In the genomic region with DNA sequence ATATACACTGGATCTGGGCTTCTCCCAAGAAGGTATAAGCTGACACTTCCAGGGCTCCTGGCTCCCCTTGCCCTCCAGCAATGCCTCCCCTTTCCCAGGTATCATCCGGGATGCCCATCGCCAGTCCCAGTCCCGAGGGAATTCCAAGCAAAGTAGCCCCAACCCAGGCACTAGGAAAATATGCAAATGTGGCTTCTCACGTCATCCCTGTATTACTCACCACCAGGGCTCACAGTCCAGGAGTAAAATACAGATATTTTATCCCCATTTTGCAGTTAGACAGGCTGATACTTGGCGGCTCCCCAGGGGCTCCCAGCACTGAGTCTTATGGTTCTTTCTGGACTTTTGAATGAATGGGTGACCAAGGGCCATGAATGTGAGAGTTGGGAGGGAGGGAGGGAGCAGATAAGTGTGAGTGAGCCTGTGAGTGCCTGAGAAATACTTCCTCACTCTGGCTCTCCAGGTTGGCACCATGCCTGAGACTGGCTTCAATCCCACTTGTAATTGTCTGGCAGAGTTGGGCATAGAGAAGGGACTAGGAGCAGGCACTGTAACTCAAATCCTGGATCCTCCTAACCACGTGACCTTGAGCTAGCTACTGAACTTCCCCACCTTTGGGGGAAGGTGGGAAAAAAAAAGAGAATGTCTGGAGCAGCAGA, we compare ENCODE assay signal across 11 mouse cellular contexts. TPM values are rescaled to one million over a fixed set of nuclear protein-coding genes. Genes with fewer than 3 reads are reported as not detected.
DNase-seq lines count a peak whose midpoint lies in the region; ATAC-seq and TF ChIP-seq lines count a peak whose summit lies in the region.
"Had no signal": no experiment of that assay in that cellular context is flagged by ENCODE, and none has a peak within 500 bp of the region (broad histone marks: within the 10 kb centered on the region; RNA-seq: fewer than 3 reads in every experiment).

No protein-coding gene starts in this region.

- no peak for ATAC-seq in forebrain, postnatal 0 days
- ATAC-seq in forebrain, embryonic 11.5 days (replicated peaks; ENCODE audit: low FRiP score): no peak
- ATAC-seq in midbrain, postnatal 0 days (ENCODE audit: low FRiP score): no peak
- no peak for ATAC-seq in erythroid progenitor cell, adult 5-6 weeks (replicated peaks; ENCODE audit: low FRiP score, poor library complexity, severe bottlenecking)

- H3K4me1 ChIP-seq in forebrain, postnatal 0 days (ENCODE audit: insufficient read depth): no peaks in the 10 kb centered on the region
- no peaks in the 10 kb centered on the region for H3K4me1 ChIP-seq in forebrain, embryonic 11.5 days (replicated peaks; ENCODE audit: control insufficient read depth, insufficient read depth, low read length)
- no peaks in the 10 kb centered on the region for H3K4me1 ChIP-seq in midbrain, postnatal 0 days (ENCODE audit: insufficient read depth, low read length)

- H3K27ac ChIP-seq in forebrain, postnatal 0 days (ENCODE audit: low read depth, low read length): no peak overlapping the region
- no peak overlapping the region for H3K27ac ChIP-seq in forebrain, embryonic 11.5 days (ENCODE audit: low read depth, low read length)
- peak overlapping the region; percentile 89; the same call in 1 of the 2 replicates for H3K27ac ChIP-seq in left cerebral cortex, adult 2 months
- no peak overlapping the region for H3K27ac ChIP-seq in midbrain, postnatal 0 days (ENCODE audit: low read depth, low read length)
- H3K27ac ChIP-seq: heart, embryonic 15.5 days; neural tube, embryonic 13.5 days; stomach, embryonic 15.5 days had no signal

- no peak overlapping the region for H3K9ac ChIP-seq in forebrain, postnatal 0 days
- no peak overlapping the region for H3K9ac ChIP-seq in forebrain, embryonic 11.5 days (ENCODE audit: low read length)
- H3K9ac ChIP-seq in midbrain, postnatal 0 days (replicated peaks; ENCODE audit: low read length, poor library complexity, severe bottlenecking): no peak overlapping the region
- H3K9ac ChIP-seq: heart, embryonic 15.5 days; neural tube, embryonic 13.5 days; stomach, embryonic 15.5 days had no signal

- no peaks in the 10 kb centered on the region for H3K9me3 ChIP-seq in forebrain, postnatal 0 days (ENCODE audit: low read length)
- no peaks in the 10 kb centered on the region for H3K9me3 ChIP-seq in forebrain, embryonic 11.5 days (ENCODE audit: control insufficient read depth, low read length)
- H3K9me3 ChIP-seq in midbrain, postnatal 0 days (ENCODE audit: low read length): no peaks in the 10 kb centered on the region
- H3K9me3 ChIP-seq: heart, embryonic 15.5 days; neural tube, embryonic 13.5 days; stomach, embryonic 15.5 days had no signal

- peak; percentile 57 for DNase-seq in forebrain, postnatal 0 days
- no peak for DNase-seq in forebrain, embryonic 11.5 days (ENCODE audit: low spot score)
- peak in 1 of 2 experiments; percentile 55 for DNase-seq in left cerebral cortex, adult 2 months (ENCODE audit: extremely low spot score in 1 of 2, low spot score in 2 of 2)
- no peak for DNase-seq in left cerebral cortex, adult 11 months (ENCODE audit: low spot score)
- DNase-seq in adrenal gland, adult 2 months: peak; percentile 79
- DNase-seq in lung, postnatal 10 days: peak; percentile 72
- DNase-seq in midbrain, postnatal 0 days (ENCODE audit: low spot score): no peak

- H3K27me3 ChIP-seq in forebrain, postnatal 0 days (ENCODE audit: insufficient read depth, low read length): 0 out of 2 replicates have a peak, but pooled peaks cover 3% of the 10 kb centered on the region
- no peaks in the 10 kb centered on the region for H3K27me3 ChIP-seq in forebrain, embryonic 11.5 days (ENCODE audit: control insufficient read depth, insufficient read depth, low read length)
- no peaks in the 10 kb centered on the region for H3K27me3 ChIP-seq in midbrain, postnatal 0 days (ENCODE audit: insufficient read depth, low read length)
- H3K27me3 ChIP-seq: neural tube, embryonic 13.5 days; stomach, embryonic 15.5 days had no signal

- intact Hi-C loops in left cerebral cortex, adult 2 months (cut with DNase I): no loop called here

- H3K4me3 ChIP-seq in forebrain, postnatal 0 days (ENCODE audit: low read depth, low read length): no peak overlapping the region
- no peak overlapping the region for H3K4me3 ChIP-seq in forebrain, embryonic 11.5 days (ENCODE audit: low read depth, low read length)
- no peak overlapping the region for H3K4me3 ChIP-seq in left cerebral cortex, adult 2 months
- no peak overlapping the region for H3K4me3 ChIP-seq in midbrain, postnatal 0 days (ENCODE audit: low read depth, low read length)
- H3K4me3 ChIP-seq: heart, embryonic 15.5 days; neural tube, embryonic 13.5 days; stomach, embryonic 15.5 days had no signal

- H3K36me3 ChIP-seq in forebrain, postnatal 0 days (ENCODE audit: insufficient read depth): no peaks in the 10 kb centered on the region
- no peaks in the 10 kb centered on the region for H3K36me3 ChIP-seq in forebrain, embryonic 11.5 days (ENCODE audit: control insufficient read depth, insufficient read depth, low read length)
- H3K36me3 ChIP-seq in midbrain, postnatal 0 days (ENCODE audit: insufficient read depth, low read length): no peaks in the 10 kb centered on the region
- H3K36me3 ChIP-seq: heart, embryonic 15.5 days; neural tube, embryonic 13.5 days; stomach, embryonic 15.5 days had no signal

- WGBS in forebrain, postnatal 0 days: 50% methylated on average over 6 of the region's 6 CpGs
- WGBS in forebrain, embryonic 11.5 days: 62% methylated on average over 6 of the region's 6 CpGs
- 64% methylated on average over 6 of the region's 6 CpGs for WGBS in midbrain, postnatal 0 days

- no peak overlapping the region for H3K4me2 ChIP-seq in forebrain, postnatal 0 days (ENCODE audit: low read depth)
- no peak overlapping the region for H3K4me2 ChIP-seq in forebrain, embryonic 11.5 days (ENCODE audit: low read depth, low read length, severe bottlenecking)
- no peak overlapping the region for H3K4me2 ChIP-seq in midbrain, postnatal 0 days (ENCODE audit: low read depth, low read length, poor library complexity, severe bottlenecking)
- H3K4me2 ChIP-seq: heart, embryonic 15.5 days; neural tube, embryonic 13.5 days; stomach, embryonic 15.5 days had no signal

- TF ChIP-seq CTCF in forebrain, postnatal 0 days (IDR thresholded peaks at IDR 0.05; ENCODE audit: low read depth): no peak
- TF ChIP-seq CTCF in left cerebral cortex, adult 2 months (IDR thresholded peaks at IDR 0.05): no peak; the same call in 1 of the 2 replicates
- no peak for TF ChIP-seq CTCF in midbrain, postnatal 0 days (IDR thresholded peaks at IDR 0.05)

RNA-seq across cellular contexts. Expression of gene Stac2, which starts 8.8 kb away (rescaled TPM):
- 2.8 and 3.8 TPM in 2 replicates for total RNA-seq in forebrain, postnatal 0 days (2014; rRNA removed)
- polyA plus RNA-seq in forebrain, postnatal 0 days (2015; fragmentation: Nextera tagmentation; extraction: Ambion mirVana): 2.0 and 2.1 TPM in 2 replicates
- 0.81 and 0.86 TPM in 2 replicates for polyA plus RNA-seq in forebrain, embryonic 11.5 days (2014; fragmentation: Nextera tagmentation; extraction: Ambion mirVana)
- total RNA-seq in left cerebral cortex, adult 2 months (2021): 10 to 100 TPM; 97.3 to 99.9 TPM
- total RNA-seq in adrenal gland, adult 2 months (2021): 1 to 10 TPM; 3.6 to 4.0 TPM
- polyA plus RNA-seq in adrenal gland, adult 2 months (2012; rRNA removed): 0.71 and 0.83 TPM in 2 replicates
- 4.4 and 8.3 TPM in 2 replicates for total RNA-seq in midbrain, postnatal 0 days (2014; rRNA removed)
- 3.5 and 4.1 TPM in 2 replicates for polyA plus RNA-seq in midbrain, postnatal 0 days (2015; fragmentation: Nextera tagmentation; extraction: Ambion mirVana)
- not detected in 2 replicates for total RNA-seq in erythroid progenitor cell, adult 5-6 weeks (2015; ENCODE audit: low replicate concordance)
- not detected in 2 replicates for total RNA-seq in erythroid progenitor cell, adult 5-6 weeks (2017; ENCODE audit: low replicate concordance)

RNA-seq across cellular contexts. Expression of gene Rpl19, which starts 35.5 kb away (rescaled TPM):
- 793 and 1,371 TPM in 2 replicates for total RNA-seq in forebrain, postnatal 0 days (2014; rRNA removed)
- 687 and 897 TPM in 2 replicates for polyA plus RNA-seq in forebrain, postnatal 0 days (2015; fragmentation: Nextera tagmentation; extraction: Ambion mirVana)
- 897 and 919 TPM in 2 replicates for polyA plus RNA-seq in forebrain, embryonic 11.5 days (2014; fragmentation: Nextera tagmentation; extraction: Ambion mirVana)
- 100 to 1,000 TPM; 560 to 591 TPM for total RNA-seq in left cerebral cortex, adult 2 months (2021)
- total RNA-seq in adrenal gland, adult 2 months (2021): 1,000 to 10,000 TPM; 1,223 to 1,284 TPM
- 128 and 129 TPM in 2 replicates for polyA plus RNA-seq in adrenal gland, adult 2 months (2012; rRNA removed)
- 597 and 686 TPM in 2 replicates for total RNA-seq in midbrain, postnatal 0 days (2014; rRNA removed)
- polyA plus RNA-seq in midbrain, postnatal 0 days (2015; fragmentation: Nextera tagmentation; extraction: Ambion mirVana): 591 and 620 TPM in 2 replicates
- 931 and 1,058 TPM in 2 replicates for total RNA-seq in erythroid progenitor cell, adult 5-6 weeks (2015; ENCODE audit: low replicate concordance)
- 346 and 531 TPM in 2 replicates for total RNA-seq in erythroid progenitor cell, adult 5-6 weeks (2017; ENCODE audit: low replicate concordance)

RNA-seq across cellular contexts. Expression of gene Cacnb1, which starts 39.2 kb away (rescaled TPM):
- total RNA-seq in forebrain, postnatal 0 days (2014; rRNA removed): 64.1 and 76.4 TPM in 2 replicates
- polyA plus RNA-seq in forebrain, postnatal 0 days (2015; fragmentation: Nextera tagmentation; extraction: Ambion mirVana): 49.4 and 57.2 TPM in 2 replicates
- polyA plus RNA-seq in forebrain, embryonic 11.5 days (2014; fragmentation: Nextera tagmentation; extraction: Ambion mirVana): 9.6 and 11.1 TPM in 2 replicates
- 100 to 1,000 TPM; 150 to 170 TPM for total RNA-seq in left cerebral cortex, adult 2 months (2021)
- total RNA-seq in adrenal gland, adult 2 months (2021): 1 to 10 TPM; 6.9 to 9.6 TPM
- 14.4 and 14.5 TPM in 2 replicates for polyA plus RNA-seq in adrenal gland, adult 2 months (2012; rRNA removed)
- total RNA-seq in midbrain, postnatal 0 days (2014; rRNA removed): 89.1 and 96.4 TPM in 2 replicates
- polyA plus RNA-seq in midbrain, postnatal 0 days (2015; fragmentation: Nextera tagmentation; extraction: Ambion mirVana): 61.1 and 63.2 TPM in 2 replicates
- not detected in 2 replicates for total RNA-seq in erythroid progenitor cell, adult 5-6 weeks (2015; ENCODE audit: low replicate concordance)
- 0.13 and 0.68 TPM in 2 replicates for total RNA-seq in erythroid progenitor cell, adult 5-6 weeks (2017; ENCODE audit: low replicate concordance)

Comparison
In these comparisons a context has a peak if more than half of its experiments do, and no peak if none do; other contexts are left out.
1. DNase-seq: peak in forebrain, postnatal 0 days (single experiment), adrenal gland, adult 2 months (single experiment) and lung, postnatal 10 days (single experiment); none in forebrain, embryonic 11.5 days (single experiment), left cerebral cortex, adult 11 months (single experiment) and midbrain, postnatal 0 days (single experiment).
2. RNA of gene Stac2, which starts 8.8 kb away (total RNA-seq): 97.3 to 99.9 TPM in left cerebral cortex, adult 2 months; 4.4 to 8.3 TPM in midbrain, postnatal 0 days, 3.6 to 4.0 TPM in adrenal gland, adult 2 months, 2.8 to 3.8 TPM in forebrain, postnatal 0 days and not detected in erythroid progenitor cell, adult 5-6 weeks; every median in the first group is over 10 times any median in the second.
3. RNA of gene Cacnb1, which starts 39.2 kb away (total RNA-seq): 150 to 170 TPM in left cerebral cortex, adult 2 months, 89.1 to 96.4 TPM in midbrain, postnatal 0 days, 64.1 to 76.4 TPM in forebrain, postnatal 0 days and 6.9 to 9.6 TPM in adrenal gland, adult 2 months; 0.13 to 0.68 TPM in erythroid progenitor cell, adult 5-6 weeks; every median in the first group is over 4 times any median in the second.